Mouse (Mus musculus) forebrain, embryonic 13.5 days (tissue): ENCODE measurements around the gene Lix1l. TPM values are rescaled to one million over a fixed set of nuclear protein-coding genes. Genes with fewer than 3 reads are reported as not detected.
A peak's percentile ranks its signal among the peaks of the same experiment; 100 is the strongest.

ENCODE experiments used
- ATAC-seq: fragments of 200-750 bp; cut with Nextera tagmentation; 2 replicates; pipeline ENCODE4 v1.8.0; 2017
- H3K27ac ChIP-seq: fragments of 300-500 bp; sonication (generic); 2 replicates; pipeline ENCODE4 v1.5.1; 2015; ENCODE audit warnings: inconsistent platforms, mild to moderate bottlenecking, moderate library complexity
- H3K27me3 ChIP-seq: fragments of 300-500 bp; sonication (generic); 2 replicates; pipeline ENCODE4 v1.6.1; 2015; ENCODE audit warnings: mild to moderate bottlenecking, inconsistent platforms
- H3K36me3 ChIP-seq: fragments of 300-500 bp; sonication (generic); 2 replicates; pipeline ENCODE4 v1.6.1; 2015; ENCODE audit warnings: mild to moderate bottlenecking, inconsistent platforms; ENCODE audit not compliant: poor library complexity, severe bottlenecking
- H3K4me1 ChIP-seq: fragments of 300-500 bp; sonication (generic); 2 replicates; pipeline ENCODE4 v1.6.1; 2015; ENCODE audit warnings: inconsistent platforms
- H3K4me2 ChIP-seq: fragments of 300-500 bp; sonication (generic); 2 replicates; pipeline ENCODE4 v1.6.1; 2015; ENCODE audit warnings: inconsistent platforms, mild to moderate bottlenecking, moderate library complexity
- H3K4me3 ChIP-seq: fragments of 300-500 bp; sonication (generic); 2 replicates; pipeline ENCODE4 v1.5.1; 2015; ENCODE audit warnings: mild to moderate bottlenecking, inconsistent platforms
- H3K9ac ChIP-seq: fragments of 300-500 bp; sonication (generic); 2 replicates; pipeline ENCODE4 v1.6.1; 2015; ENCODE audit warnings: mild to moderate bottlenecking, inconsistent platforms
- H3K9me3 ChIP-seq: fragments of 300-500 bp; sonication (generic); replicated peaks from 2 replicates; pipeline ENCODE4 v1.6.1; 2016; ENCODE audit warnings: inconsistent platforms
- WGBS: fragments of 180-500 bp; shearing (Covaris S2); methylation state at CpG from one replicate; pipeline ENCODE4 v1.1.7; 2015; 5-methylcytosine and 5-hydroxymethylcytosine counted together
- polyA plus RNA-seq: library from polyadenylated mRNA; unstranded; fragments of >200 nt; fragmentation: Nextera tagmentation; extraction: Ambion mirVana; gene quantifications from 2 replicates; pipeline ENCODE4 v1.2.1, GENCODE M21; 2015

Lix1l gene
- polyA plus RNA-seq, 1 experiment from 2014 or later = 7.2 TPM

DNA sequence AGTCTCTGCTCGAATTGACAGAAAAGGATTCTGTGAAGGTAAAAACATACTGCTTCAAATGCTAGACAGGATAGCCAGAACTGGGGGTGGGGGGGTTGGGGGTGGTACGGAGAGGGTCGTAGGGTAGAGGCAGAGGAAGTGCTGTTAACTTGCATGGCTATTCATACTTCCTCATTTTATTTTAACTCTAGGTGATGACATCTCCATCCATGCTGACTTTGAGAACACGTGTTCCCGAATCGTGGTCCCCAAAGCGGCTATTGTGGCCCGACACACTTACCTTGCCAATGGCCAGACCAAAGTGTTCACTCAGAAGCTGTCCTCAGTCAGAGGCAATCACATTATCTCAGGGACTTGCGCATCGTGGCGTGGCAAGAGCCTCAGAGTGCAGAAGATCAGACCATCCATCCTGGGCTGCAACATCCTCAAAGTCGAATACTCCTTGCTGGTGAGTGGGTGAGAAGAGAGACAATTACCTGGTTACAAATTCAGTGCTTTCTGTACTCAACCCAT, 41.5 kb upstream of the Lix1l start:
- no peaks in the 10 kb centered on the region for H3K9me3 ChIP-seq
- H3K4me1 ChIP-seq = peaks cover 61% of the 10 kb centered on the region
- no peak overlapping the region for H3K27ac ChIP-seq
- H3K27me3 ChIP-seq = no peaks in the 10 kb centered on the region
- peak overlapping the region; percentile 57 for H3K4me3 ChIP-seq
- WGBS = 88% methylated on average over 12 of the region's 12 CpGs
- H3K9ac ChIP-seq = peak overlapping the region; percentile 75
- peaks cover 22% of the 10 kb centered on the region for H3K36me3 ChIP-seq
- no peak for ATAC-seq
- peak overlapping the region; percentile 81 for H3K4me2 ChIP-seq

DNA sequence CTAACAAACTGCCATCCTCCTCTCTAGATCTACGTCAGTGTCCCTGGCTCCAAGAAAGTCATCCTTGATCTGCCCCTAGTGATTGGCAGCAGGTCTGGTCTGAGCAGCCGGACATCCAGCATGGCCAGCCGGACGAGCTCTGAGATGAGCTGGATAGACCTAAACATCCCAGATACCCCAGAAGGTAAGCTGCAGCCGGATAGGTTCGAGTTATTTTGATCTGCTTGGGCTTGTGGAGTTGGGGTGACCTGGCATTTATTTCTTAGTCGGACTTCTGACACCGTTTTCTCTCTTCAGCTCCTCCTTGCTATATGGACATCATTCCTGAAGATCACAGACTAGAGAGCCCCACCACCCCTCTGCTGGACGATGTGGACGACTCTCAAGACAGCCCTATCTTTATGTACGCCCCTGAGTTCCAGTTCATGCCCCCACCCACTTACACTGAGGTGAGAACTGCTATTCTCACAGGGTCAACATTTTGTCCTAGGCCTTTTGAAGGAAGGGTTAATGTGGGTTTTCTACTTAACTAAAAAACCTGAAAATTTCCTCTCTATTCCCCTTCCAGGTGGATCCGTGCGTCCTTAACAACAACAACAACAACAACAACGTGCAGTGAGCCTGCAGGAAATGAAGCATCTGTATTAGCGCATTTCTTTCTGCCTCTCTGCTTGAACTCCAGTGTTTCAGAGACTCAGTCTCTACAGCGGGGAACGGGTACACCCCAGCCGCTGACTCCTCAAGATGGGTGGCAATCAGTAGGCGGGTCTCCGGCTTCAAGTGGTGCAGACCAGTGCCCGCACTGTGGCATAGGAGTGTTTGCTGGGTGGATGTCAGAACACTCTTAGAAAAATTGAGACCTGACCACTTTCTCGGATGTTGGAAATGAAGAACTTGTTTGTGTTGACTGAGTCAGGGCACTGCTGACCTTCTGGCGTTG, 40.8 kb upstream of the Lix1l start:
- H3K27ac ChIP-seq = no peak overlapping the region
- H3K36me3 ChIP-seq = peaks cover 22% of the 10 kb centered on the region
- peaks cover 54% of the 10 kb centered on the region for H3K4me1 ChIP-seq
- H3K9me3 ChIP-seq = no peaks in the 10 kb centered on the region
- no peaks in the 10 kb centered on the region for H3K27me3 ChIP-seq
- peak overlapping the region; percentile 81 for H3K4me2 ChIP-seq
- ATAC-seq = no peak
- H3K9ac ChIP-seq = peak overlapping the region; percentile 75
- 92% methylated on average over 23 of the region's 23 CpGs for WGBS
- H3K4me3 ChIP-seq = peak overlapping the region; percentile 57

DNA sequence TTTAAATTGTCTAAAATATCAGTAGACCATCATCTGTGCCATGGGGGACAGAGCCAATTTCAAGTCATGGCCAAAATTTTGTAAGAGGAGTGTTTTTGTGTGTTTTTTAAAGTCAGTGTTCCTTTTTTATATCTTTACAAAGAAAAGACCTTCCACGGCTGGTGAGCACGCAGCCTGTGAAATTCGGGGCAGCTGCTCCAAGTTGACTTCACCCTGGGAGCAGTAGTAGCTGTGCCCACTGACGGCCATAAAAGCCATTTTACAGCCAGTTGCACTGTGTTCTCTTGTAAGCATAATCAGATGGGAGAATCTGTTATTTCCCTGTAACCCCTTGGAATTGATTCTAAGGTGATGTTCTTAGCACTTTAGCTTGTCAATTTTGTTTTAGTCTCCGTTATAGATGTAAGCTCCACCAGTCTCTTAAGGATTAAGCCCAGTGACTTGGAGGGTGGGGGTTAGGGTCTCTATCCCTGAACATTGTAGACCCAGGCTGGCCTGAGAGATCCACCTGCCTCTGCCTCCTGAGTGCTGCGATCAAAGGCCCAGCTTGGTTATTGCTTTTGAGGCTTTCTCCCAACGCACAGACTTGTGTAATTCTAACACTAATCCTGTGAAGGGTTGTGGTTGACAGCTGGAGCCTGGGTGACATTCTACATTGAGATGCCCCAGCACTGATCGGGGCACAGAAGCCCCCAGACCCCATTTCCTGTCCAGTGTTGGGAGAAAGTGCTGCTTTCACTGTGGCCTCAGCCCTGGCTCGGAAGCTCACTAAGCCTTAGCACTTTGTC, 39.9 kb upstream of the Lix1l start:
- H3K27ac ChIP-seq = 0 out of 2 replicates have a peak overlapping the region, but pooled peaks have one; percentile 10
- H3K9me3 ChIP-seq = no peaks in the 10 kb centered on the region
- WGBS = 91% methylated on average over 9 of the region's 9 CpGs
- ATAC-seq = no peak
- H3K27me3 ChIP-seq = no peaks in the 10 kb centered on the region
- H3K36me3 ChIP-seq = peaks cover 22% of the 10 kb centered on the region
- H3K4me1 ChIP-seq = peaks cover 45% of the 10 kb centered on the region
- H3K9ac ChIP-seq = no peak overlapping the region
- peak overlapping the region; percentile 81 for H3K4me2 ChIP-seq
- H3K4me3 ChIP-seq = peak overlapping the region; percentile 57

DNA sequence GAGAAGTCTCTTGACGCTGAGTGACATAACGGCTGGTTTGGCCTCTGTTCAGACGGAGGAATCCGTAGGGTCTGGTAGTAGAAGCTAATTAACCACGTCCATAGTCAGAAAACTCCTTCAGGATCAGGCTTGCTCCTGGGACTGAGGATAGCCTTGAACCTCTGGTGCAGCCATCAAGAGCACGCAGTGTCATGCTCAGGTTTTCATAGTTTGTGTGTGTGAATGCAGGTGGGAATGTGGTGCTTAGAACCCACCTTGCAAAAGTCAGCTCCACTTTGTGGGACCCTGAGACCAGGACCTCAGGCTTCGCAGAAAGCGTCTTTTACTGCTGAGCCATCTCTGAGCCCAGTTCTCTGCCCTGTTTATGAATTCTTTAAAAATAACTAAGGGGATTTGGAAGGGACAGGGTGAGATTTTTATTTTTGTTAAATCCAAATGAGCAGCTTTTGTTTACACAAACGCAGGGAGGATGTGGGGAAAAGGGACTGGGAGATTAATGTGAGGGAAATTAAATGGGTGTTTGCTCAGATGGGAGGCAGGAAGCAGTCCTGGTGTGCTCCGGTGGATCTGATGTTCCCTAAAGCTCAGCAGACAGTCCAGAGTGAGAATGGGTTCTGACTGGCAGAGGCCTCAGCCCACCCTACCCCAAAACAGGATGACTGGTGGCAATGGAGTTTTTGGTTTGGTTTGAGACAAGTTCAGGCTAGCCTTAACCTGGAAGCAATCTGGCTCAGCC, 38.8 kb upstream of the Lix1l start:
- Histone ChIP-seq H3K9ac (no peak overlapping the region), H3K27ac (peak overlapping the region; percentile 44), H3K4me3 (no peak overlapping the region), H3K27me3 (no peaks in the 10 kb centered on the region), H3K36me3 (peaks cover 22% of the 10 kb centered on the region), H3K9me3 (no peaks in the 10 kb centered on the region), H3K4me1 (peaks cover 36% of the 10 kb centered on the region), H3K4me2 (no peak overlapping the region)
- no peak for ATAC-seq
- 61% methylated on average over 10 of the region's 10 CpGs for WGBS

DNA sequence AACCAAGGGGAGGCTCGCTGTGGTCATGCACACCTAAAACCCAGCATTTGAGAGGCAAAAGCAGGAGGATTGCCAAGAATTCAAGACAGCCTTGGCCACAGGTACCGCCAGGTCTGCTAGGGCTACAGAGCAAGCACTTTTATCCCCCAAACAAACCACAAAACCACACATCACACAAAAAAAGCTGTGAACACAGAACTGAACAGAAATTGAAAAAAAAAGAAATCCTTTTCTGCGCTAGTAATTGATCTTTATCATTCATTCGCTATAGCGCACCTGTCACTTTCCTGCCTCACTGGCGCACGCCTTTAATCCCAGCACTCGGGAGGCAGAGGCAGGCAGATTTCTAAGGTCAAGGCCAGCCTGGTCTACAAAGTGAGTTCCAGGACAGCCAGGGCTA, 37.7 kb upstream of the Lix1l start:
- WGBS = 96% methylated on average over 8 of the region's 8 CpGs
- Histone ChIP-seq H3K9ac (no peak overlapping the region), H3K27ac (no peak overlapping the region), H3K36me3 (peaks cover 22% of the 10 kb centered on the region), H3K27me3 (no peaks in the 10 kb centered on the region), H3K4me1 (peaks cover 33% of the 10 kb centered on the region), H3K9me3 (no peaks in the 10 kb centered on the region), H3K4me2 (no peak overlapping the region), H3K4me3 (no peak overlapping the region)
- no peak for ATAC-seq

DNA sequence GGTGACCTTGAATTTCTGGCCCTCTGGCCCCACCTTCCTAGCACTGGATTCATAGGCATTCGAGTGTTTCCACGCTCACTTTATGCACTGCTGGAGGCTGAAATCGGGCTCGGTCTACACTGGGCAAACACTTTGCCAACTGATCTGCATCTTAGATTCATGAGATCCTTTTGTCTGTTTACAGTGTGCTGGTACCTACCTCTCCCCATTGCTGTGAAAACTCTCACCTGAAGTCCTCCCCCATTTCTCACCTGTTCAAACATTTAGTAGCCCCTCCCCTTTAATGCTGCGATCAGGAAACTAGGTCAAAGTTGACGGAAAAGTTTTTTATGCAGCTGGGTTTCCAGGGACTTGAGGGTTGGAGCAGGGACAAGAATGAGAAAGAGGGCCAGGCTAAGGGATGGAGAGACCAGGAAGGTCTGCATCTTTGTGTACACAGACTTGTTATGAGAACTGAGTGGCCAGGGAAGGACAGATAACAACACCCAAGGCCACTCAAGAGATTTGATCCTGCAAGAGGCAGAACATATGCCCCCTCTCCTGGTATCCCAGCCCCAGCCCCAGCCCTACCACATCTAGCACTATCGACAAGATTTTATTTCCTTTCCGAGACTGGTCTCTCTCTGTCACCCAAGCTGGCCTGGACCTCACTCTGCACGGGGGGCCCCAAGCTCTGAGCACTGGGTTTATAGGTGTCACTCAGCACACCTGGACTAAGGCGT, 36.9 kb upstream of the Lix1l start:
- 87% methylated on average over 10 of the region's 10 CpGs for WGBS
- Histone ChIP-seq H3K9me3 (no peaks in the 10 kb centered on the region), H3K27ac (no peak overlapping the region)

DNA sequence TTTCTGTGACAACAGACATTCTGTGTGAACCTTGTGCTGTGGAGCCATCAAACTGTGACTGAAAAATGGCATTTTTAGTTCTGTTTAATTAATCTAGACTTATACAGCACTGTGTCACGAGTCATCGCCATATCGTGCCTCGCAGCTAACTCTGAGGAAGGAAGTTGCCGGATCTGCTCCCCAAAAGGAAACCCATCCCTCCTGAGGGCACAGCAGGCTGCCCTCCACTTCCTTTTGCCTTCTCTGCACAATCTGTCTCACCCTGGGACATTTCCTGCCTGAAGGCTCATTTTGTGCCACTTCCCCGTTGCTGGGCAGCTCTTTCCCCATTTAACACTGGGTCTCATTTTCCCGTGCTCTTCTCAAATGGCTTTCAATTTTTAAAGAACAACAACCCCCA, 36.3 kb upstream of the Lix1l start:
- H3K9ac ChIP-seq = no peak overlapping the region
- H3K9me3 ChIP-seq = no peaks in the 10 kb centered on the region
- H3K36me3 ChIP-seq = peaks cover 19% of the 10 kb centered on the region
- no peak for ATAC-seq
- H3K27ac ChIP-seq = no peak overlapping the region
- WGBS = 86% methylated on average over 7 of the region's 7 CpGs
- H3K4me3 ChIP-seq = no peak overlapping the region
- no peak overlapping the region for H3K4me2 ChIP-seq
- no peaks in the 10 kb centered on the region for H3K27me3 ChIP-seq
- H3K4me1 ChIP-seq = peaks cover 19% of the 10 kb centered on the region

More for the DNA sequence above, 36.9 kb upstream of the Lix1l start:
- no peaks in the 10 kb centered on the region for H3K27me3 ChIP-seq
- H3K4me3 ChIP-seq = no peak overlapping the region
- ATAC-seq = no peak
- H3K36me3 ChIP-seq = peaks cover 22% of the 10 kb centered on the region
- H3K9ac ChIP-seq = no peak overlapping the region
- peaks cover 25% of the 10 kb centered on the region for H3K4me1 ChIP-seq
- H3K4me2 ChIP-seq = no peak overlapping the region

DNA sequence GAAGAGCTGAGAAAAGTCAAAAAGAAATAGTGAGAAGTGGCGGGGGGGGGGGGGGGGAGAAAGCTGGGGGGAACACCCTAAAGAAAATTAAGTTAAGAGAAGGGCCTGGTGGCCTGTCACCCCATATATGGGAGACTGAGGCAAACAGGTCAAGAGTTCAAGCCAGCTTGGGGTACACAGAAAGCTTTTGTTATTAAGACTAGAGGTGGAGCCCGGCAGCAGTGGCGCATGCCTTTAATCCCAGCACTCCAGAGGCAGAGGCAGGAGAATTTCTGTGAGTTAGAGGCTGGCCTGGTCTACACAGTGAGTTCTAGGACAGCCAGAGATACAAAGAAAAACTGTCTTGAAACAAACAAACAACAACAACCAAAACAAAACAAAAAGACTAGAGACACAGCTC, 35.8 kb upstream of the Lix1l start:
- peaks cover 15% of the 10 kb centered on the region for H3K4me1 ChIP-seq
- peaks cover 14% of the 10 kb centered on the region for H3K36me3 ChIP-seq
- ATAC-seq = no peak
- no peak overlapping the region for H3K4me3 ChIP-seq
- no peaks in the 10 kb centered on the region for H3K9me3 ChIP-seq
- H3K4me2 ChIP-seq = no peak overlapping the region
- WGBS = 88% methylated on average over 3 of the region's 3 CpGs
- H3K9ac ChIP-seq = no peak overlapping the region
- no peaks in the 10 kb centered on the region for H3K27me3 ChIP-seq
- no peak overlapping the region for H3K27ac ChIP-seq

DNA sequence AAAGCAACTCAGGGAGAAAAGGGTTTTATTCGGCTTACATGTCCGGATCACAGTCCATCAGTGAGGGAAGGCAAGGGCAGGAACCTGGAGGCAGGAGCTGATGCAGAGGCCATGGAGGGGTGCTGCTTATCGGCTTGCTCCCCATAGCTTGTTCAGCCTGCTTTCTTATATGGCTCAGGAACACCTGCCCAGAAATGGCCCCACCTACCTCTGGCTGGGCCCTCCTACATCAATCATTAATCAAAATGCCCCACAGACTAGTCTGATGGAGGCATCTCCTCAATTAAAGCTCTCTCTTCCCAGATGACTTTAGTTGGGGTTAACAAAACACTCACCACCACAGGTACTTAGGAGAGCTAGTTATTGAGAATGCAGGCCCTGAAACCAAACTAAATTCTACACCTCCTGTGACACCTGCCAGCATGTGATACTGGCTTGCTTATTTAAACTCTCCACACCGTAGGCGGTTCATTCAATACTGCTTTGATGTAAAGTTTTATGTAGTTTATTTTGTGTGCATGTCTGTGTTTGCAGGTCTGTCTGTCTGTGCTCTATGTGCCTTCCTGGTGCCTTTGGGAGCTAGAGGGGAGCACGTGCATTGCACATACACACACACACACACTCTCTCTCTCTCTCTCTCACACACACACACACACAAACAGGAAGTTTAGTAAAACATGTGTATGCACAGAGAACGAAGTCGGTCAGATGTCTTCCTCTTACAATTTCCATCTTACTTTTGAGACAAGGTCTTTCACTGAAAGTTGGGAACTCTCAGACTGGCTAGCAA, 34.1 kb upstream of the Lix1l start:
- Histone ChIP-seq H3K9me3 (no peaks in the 10 kb centered on the region), H3K4me1 (no peaks in the 10 kb centered on the region), H3K9ac (no peak overlapping the region), H3K36me3 (no peaks in the 10 kb centered on the region), H3K4me3 (no peak overlapping the region), H3K27me3 (no peaks in the 10 kb centered on the region), H3K4me2 (no peak overlapping the region), H3K27ac (no peak overlapping the region)
- WGBS = 93% methylated on average over 8 of the region's 8 CpGs
- ATAC-seq = no peak

DNA sequence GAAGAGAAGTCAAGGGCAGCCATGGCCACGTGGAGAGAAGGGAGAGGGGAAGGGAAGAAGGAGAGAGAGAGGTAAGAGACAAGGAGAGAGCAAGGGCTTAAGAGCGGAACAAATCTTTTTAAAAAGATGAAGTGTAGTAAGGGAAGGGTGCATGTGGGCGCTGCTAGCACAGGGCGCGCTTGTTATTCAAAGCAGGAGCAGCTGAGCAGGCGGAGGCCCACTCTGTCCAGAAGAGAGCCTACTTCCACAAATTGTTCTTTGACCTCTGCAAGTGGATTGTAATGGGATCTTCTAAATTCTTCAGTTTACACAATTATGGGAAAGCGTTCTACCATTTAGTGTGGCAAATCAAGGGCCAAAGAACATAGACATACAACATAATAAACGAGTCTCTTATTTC, 32.3 kb upstream of the Lix1l start:
- Histone ChIP-seq H3K36me3 (no peaks in the 10 kb centered on the region), H3K4me3 (no peak overlapping the region), H3K4me2 (no peak overlapping the region), H3K4me1 (no peaks in the 10 kb centered on the region), H3K27ac (no peak overlapping the region), H3K9ac (no peak overlapping the region), H3K9me3 (no peaks in the 10 kb centered on the region), H3K27me3 (no peaks in the 10 kb centered on the region)
- ATAC-seq = no peak
- WGBS = 87% methylated on average over 8 of the region's 8 CpGs

DNA sequence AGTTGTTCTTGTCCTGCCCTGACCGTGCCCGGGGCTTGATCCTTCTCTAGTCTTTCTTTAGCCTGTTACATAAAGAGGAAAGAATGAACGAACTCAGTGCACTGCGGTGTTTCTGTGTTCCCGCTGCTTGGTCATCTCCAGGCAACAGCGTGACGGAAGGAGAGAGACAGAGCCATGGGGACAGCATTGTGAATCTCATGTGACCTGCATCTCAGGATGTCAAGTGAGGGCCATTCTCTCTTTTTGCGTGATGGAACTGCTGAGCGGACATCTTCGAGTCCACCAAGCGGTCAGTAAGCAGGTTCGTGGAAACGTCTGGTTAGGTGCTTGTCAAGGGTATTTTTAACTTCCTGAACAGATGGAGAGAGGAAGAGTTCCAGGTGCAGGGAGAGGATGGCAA, 31.4 kb upstream of the Lix1l start:
- Histone ChIP-seq H3K27ac (no peak overlapping the region), H3K9ac (no peak overlapping the region), H3K9me3 (no peaks in the 10 kb centered on the region), H3K4me3 (no peak overlapping the region), H3K36me3 (no peaks in the 10 kb centered on the region), H3K4me2 (no peak overlapping the region), H3K4me1 (no peaks in the 10 kb centered on the region), H3K27me3 (no peaks in the 10 kb centered on the region)
- no peak for ATAC-seq
- WGBS = 94% methylated on average over 13 of the region's 13 CpGs
